Mouse (Mus musculus): Measurements from ENCODE around the gene Gapvd1.
"Not testable (repeated sequence)": the region's sequence is repeated elsewhere in the genome, so short reads cannot be mapped to it uniquely, and the experiment has no call there.

Gapvd1 gene

GRCm38 (mm10) chr2:34754551-34755358 lies at the start of gene Gapvd1:
Gapvd1 (minus strand) TSS chr2:34755232.
- in situ Hi-C loops (cut with MboI, MseI): no loop called here

DNA sequence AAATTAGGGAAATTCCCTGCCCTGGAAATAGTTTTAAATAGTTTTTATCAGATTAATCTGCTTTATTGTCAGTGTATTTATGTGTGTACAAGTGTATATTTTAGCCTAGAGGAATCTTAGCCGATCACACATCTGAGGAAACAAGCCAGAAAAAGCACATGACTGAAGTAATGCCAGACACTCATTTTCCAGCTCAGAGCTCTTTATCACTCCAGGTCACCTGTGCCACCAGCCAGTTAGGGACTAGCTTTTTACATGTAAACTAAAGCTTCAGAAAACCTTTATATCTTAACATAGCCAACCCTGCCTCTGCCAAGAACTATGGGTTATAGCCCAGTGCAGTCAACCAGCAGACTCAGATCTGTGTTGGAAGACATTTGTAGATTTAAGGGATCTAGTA lies 49.8 kb upstream of the Gapvd1 start:
- in situ Hi-C loops (cut with MboI, MseI): loop anchor here (5.0 kb wide), 1 partner anchor 157 kb away; the partner anchor contains the start of gene Traf1

GRCm38 (mm10) chr2:34804172-34804571 lies 49.1 kb upstream of the Gapvd1 start:
- in situ Hi-C loops (cut with MboI, MseI): no loop called here

- in situ Hi-C loops (cut with MboI, MseI): no loop called here
Observed at GRCm38 (mm10) chr2:34803746-34804145, 48.7 kb upstream of the Gapvd1 start.

GRCm38 (mm10) chr2:34802565-34803245 lies 47.7 kb upstream of the Gapvd1 start:
- in situ Hi-C loops (cut with MboI, MseI): not testable (repeated sequence)

- in situ Hi-C loops (cut with MboI, MseI): no loop called here
Observed at GRCm38 (mm10) chr2:34801516-34802482, 46.8 kb upstream of the Gapvd1 start.

- in situ Hi-C loops (cut with MboI, MseI): no loop called here
Observed at GRCm38 (mm10) chr2:34800371-34800770, 45.3 kb upstream of the Gapvd1 start.

DNA sequence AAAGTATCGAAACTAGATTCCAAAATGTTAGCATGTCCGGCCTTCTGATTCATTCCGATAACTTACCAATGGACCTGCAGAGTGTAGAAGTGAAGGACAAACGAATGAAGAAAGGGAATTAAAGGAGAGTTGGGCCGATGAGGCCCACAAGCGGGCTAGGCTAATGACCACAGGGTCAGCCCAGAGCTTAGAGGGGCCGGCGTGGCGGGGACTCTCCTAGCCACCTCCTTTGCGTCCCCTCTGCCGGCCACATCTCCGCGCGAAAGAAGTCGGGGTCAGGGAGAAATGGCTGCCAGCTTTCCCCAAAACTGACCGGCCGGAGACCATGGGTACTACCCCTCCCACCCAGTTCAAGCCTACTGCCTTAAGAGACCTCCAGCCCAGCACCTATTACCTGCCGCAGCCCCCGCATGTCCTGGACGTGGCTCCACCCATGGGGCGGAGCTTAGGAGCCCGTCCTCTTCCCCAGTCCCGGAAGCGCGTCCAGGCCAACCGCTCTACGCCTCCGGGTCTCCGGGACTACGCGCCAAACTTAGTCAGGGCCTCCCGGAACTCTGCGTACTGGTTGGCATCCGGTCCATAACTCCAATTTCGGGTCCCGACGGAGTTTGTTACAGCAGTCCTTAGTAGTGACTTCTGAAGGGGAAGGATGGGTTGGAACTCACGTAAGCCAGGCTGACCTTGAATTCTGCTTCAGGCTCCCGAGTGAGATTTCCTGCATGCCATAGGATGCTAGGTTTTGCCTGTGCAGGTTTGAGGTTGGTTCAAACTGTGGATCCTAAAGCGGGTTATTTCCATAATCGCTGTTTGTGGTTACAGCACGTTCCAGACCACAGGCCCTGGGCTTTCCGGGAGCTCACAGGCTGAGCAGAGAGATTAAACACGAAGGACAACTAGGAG lies 44.6 kb upstream of the Gapvd1 start, which contains the start of gene Rabepk:
Rabepk (minus strand) TSS at position 556 of the 900 bp plus-strand sequence.
- in situ Hi-C loops (cut with MboI, MseI): no loop called here

GRCm38 (mm10) chr2:34795426-34795825 lies 40.4 kb upstream of the Gapvd1 start:
- in situ Hi-C loops (cut with MboI, MseI): no loop called here

DNA sequence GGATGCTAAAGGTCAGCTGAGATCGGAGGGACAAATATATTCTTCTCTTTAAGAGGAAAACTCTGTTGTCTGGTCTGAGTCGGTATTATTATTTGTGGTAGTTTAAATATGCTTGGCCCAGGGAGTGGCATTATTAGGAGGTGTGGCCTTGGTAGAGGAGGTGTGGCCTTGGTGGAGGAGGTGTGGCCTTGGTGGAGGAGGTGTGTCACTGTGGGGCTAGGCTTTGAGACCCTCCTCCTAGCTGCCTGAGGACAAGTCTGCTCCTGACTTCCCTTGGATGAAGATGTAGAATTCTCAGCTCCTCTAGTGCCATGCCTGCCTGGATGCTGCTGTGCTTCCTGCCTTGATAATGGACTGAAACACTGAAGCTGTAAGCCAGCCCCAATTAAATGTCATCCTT lies 39.5 kb upstream of the Gapvd1 start:
- in situ Hi-C loops (cut with MboI, MseI): no loop called here

DNA sequence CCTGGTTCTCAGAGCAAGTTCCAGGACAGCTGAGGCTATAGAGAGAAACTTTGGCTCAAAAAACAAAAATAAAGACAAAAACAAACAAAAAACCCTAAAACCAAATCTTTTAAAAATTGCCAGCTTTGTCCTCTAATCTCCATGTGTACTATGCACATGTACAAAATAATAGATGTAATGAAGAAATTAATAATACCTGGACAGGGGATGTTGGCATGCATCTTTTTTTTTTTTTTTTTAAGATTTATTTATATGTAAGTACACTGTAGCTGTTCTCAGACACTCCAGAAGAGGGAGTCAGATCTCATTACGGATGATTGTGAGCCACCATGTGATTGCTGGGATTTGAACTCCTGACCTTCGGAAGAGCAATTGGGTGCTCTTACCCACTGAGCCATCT lies 37.5 kb upstream of the Gapvd1 start:
- in situ Hi-C loops (cut with MboI, MseI): not testable (repeated sequence)

DNA sequence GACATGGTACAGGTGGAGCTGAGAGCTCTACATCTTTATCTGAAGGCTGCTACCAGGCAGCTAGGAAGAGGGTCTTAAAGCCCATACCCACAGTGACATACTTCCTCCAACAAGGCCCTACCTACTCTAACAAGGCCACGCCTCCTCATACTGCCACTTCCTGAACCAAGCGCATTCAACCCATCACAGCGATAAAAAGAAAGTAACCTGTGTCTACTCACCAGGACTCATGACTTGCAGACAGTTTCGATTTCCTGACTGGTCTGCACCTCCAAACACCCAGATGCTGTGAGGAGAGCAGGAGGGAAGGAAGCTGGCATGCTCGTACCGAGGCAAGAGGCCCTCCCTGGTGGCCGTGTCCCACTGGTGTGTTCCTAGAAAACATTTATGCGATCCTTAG lies 35.2 kb upstream of the Gapvd1 start:
- in situ Hi-C loops (cut with MboI, MseI): no loop called here

- in situ Hi-C loops (cut with MboI, MseI): no loop called here
Observed at GRCm38 (mm10) chr2:34784085-34784484, 29.1 kb upstream of the Gapvd1 start.

- in situ Hi-C loops (cut with MboI, MseI): no loop called here
Observed at GRCm38 (mm10) chr2:34783064-34784020, 28.3 kb upstream of the Gapvd1 start.

GRCm38 (mm10) chr2:34777237-34777868 lies 22.3 kb upstream of the Gapvd1 start:
- in situ Hi-C loops (cut with MboI, MseI): loop anchor here (10.0 kb wide), 1 partner anchor 187 kb away; the partner anchor contains the start of gene Traf1

- in situ Hi-C loops (cut with MboI, MseI): loop anchor here (10.0 kb wide), 1 partner anchor 190 kb away; the partner anchor contains the start of gene Traf1
Observed at GRCm38 (mm10) chr2:34774493-34774892, 19.5 kb upstream of the Gapvd1 start.

GRCm38 (mm10) chr2:34773673-34774072 lies 18.6 kb upstream of the Gapvd1 start:
- in situ Hi-C loops (cut with MboI, MseI): loop anchor here (10.0 kb wide), 1 partner anchor 191 kb away; the partner anchor contains the start of gene Traf1
